Mouse (Mus musculus) large intestine, adult 2 months (tissue): Measurements from ENCODE around the gene Tns3. TPM values are rescaled to one million over a fixed set of nuclear protein-coding genes. Genes with fewer than 3 reads are reported as not detected.

Experiments used
- DNase-seq: peaks from one replicate; pipeline ENCODE4 v3.0.0-alpha.2; 2012; ENCODE audit warnings: low read depth, low spot score
- WGBS: fragments of 180-500 bp; shearing (Covaris S2); methylation state at CpG from one replicate; pipeline ENCODE4 v1.1.7; 2018; 5-methylcytosine and 5-hydroxymethylcytosine counted together
- polyA plus RNA-seq: library from polyadenylated mRNA; depleted of rRNA; stranded (reverse); fragments of >200 nt; gene quantifications from 2 replicates; pipeline ENCODE4 v1.2.3, GENCODE M21; 2012; rRNA removed

The Tns3 gene
- polyA plus RNA-seq: 15.1 and 26.4 TPM in 2 replicates

- WGBS: under 1% methylated on average over 30 of the region's 37 CpGs
- DNase-seq: no peak
Measured at GRCm38 (mm10) chr11:8664393-8664743, at the start of gene Tns3. TSS of gene Tns3 (minus strand) at chr11:8664535.

- WGBS: 60% methylated on average over 8 of the region's 8 CpGs
- no peak for DNase-seq
Measured at GRCm38 (mm10) chr11:8706246-8707041, 42.1 kb upstream of the Tns3 start.

DNA sequence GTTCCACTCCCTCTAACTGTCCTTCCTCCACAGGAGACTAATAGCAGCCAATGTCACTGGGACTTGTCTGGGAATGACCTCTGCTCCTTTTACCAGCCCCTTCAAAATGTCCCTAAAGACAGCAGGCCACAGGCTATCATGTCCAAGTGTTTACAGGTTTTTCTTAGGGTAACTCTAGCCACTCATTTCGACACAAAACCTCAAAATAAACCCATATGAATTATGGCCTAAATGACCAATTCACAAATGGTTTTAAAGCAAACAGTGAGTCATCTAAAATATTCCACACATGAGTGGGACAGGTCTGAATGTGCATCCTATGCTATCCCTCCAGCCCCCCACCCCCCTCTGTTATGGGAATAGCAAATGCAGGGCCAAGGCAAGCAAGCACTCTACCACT is 40.8 kb upstream of the Tns3 start:
- 76% methylated on average over 1 of the region's 1 CpGs for WGBS
- DNase-seq: no peak

- 84% methylated on average over 6 of the region's 6 CpGs for WGBS
- no peak for DNase-seq
Measured at GRCm38 (mm10) chr11:8703876-8704275, 39.5 kb upstream of the Tns3 start.

GRCm38 (mm10) chr11:8702532-8702886 is 38.2 kb upstream of the Tns3 start:
- DNase-seq: no peak
- WGBS: 88% methylated on average over 2 of the region's 2 CpGs

- DNase-seq: no peak
- 71% methylated on average over 10 of the region's 10 CpGs for WGBS
Measured at GRCm38 (mm10) chr11:8701845-8702531, 37.7 kb upstream of the Tns3 start.

GRCm38 (mm10) chr11:8701400-8701799 is 37.1 kb upstream of the Tns3 start:
- DNase-seq: no peak
- WGBS: 62% methylated on average over 3 of the region's 3 CpGs

DNA sequence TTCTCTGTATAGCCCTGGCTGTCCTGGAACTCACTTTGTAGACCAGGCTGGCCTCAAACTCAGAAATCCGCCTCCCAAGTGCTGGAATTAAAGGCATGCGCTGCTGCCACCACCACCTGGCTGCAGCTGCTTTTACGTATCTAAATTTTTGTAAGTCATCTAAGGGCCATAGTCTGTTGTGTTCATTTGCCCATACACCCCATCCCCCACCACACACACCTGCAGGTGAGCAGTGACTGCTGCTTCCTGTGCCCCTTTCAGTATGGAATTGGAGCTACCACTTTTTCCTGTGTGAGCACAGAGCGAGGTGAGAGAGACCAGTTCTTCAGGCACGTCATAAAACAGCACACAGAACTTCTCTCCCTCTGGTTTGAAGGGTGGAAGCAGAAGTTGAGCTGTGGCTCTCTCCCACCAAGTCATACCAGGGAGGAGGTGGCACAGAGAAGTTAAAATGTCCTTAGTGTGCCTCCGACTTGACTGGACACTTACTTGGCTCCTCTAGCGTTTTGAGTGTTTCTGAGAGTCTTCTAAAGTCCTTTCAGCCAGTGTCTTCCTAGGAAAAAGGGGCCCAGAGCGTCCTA is 36.4 kb upstream of the Tns3 start:
- DNase-seq: no peak
- WGBS: 68% methylated on average over 8 of the region's 8 CpGs

GRCm38 (mm10) chr11:8699777-8700176 is 35.4 kb upstream of the Tns3 start:
- DNase-seq: no peak

DNA sequence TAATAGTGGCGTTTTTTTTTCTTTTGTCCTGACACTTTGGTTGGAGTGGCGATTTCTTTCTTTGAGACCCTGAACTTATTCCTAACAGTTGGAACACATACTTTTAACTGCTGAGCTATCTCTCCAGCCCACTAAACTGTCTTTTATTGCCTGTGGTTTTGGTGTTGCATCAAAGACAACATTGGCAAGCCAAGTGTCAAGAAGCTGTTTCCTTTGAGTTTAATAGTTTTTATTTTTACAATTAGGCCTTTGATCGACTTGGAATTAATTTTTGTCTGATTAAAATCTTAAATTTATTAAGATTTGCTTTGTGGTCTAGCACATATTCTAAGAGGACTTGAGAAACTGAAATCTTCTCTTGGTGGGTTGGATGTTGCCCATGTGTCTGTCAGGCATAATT is 33.3 kb upstream of the Tns3 start:
- 82% methylated on average over 3 of the region's 3 CpGs for WGBS
- no peak for DNase-seq

More at GRCm38 (mm10) chr11:8699777-8700176, 35.4 kb upstream of the Tns3 start:
- 85% methylated on average over 5 of the region's 5 CpGs for WGBS

GRCm38 (mm10) chr11:8694096-8694495 is 29.8 kb upstream of the Tns3 start:
- WGBS: 91% methylated on average over 5 of the region's 5 CpGs
- DNase-seq: no peak

DNA sequence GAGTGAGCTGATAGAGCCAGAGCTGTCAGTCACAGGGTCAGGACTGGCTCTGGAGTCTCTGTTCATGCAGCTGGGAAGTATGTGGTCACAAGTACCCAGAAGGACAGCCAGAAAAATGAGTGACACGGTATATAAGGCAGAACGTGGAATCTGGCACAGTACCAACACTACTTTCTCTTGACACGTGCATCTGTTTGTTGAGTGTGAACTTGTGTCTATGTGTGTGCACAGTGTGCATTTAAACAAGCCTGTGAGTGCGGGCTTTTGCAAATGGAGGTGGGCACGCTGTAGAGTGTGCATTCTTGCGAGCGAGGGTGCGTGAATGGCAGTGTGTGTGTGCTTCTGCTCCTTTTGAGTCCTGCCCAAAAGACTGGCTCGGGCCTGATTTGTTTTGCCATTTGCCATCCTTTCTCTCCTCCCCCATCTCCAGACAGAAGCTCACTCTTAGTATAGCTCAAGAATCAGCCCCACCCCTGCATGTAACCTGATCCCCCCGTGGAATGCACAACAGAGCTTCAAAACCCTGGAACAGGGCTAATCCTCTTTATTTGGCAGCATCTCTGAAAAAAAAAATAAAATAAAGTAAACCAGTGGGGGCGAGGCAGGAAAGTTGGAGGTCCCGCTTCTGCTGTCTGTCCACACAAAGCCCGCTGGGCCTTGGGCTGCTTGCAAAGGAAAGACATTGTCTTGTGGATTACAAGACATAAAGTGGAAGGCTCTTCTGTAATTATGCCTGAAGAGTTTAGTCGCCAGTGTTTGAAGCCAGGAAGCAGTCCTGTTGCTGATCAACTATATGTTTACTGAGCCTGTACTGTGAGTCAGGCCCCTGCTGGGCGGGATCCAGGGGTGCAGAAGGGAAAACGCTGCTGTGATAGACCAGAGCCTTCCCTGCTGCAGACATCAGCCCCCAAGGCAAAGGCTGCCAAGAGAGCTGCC is 28.5 kb upstream of the Tns3 start:
- no peak for DNase-seq
- 32% methylated on average over 16 of the region's 16 CpGs for WGBS

GRCm38 (mm10) chr11:8692162-8692535 is 27.8 kb upstream of the Tns3 start:
- no peak for DNase-seq
- WGBS: 38% methylated on average over 6 of the region's 6 CpGs

DNA sequence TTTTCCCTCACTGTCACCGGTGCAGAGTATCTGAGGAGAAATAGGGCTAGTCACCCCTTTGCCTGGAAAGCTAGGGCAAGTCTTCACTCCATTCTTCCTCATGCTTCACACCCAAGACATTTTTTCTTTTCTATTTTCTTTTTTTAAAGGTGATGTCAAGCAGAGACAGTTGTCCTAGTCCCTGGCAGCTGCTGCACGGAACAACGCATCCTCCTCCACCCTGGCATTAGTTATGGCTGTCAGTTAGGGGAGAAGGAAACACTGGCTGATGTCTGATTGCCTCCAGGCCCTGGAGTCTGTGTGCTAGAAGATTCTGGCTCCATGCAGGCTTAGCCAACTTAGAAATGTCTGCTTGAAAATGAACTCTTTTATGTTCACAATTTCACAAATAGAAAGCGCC is 27.3 kb upstream of the Tns3 start:
- 84% methylated on average over 4 of the region's 4 CpGs for WGBS
- DNase-seq: no peak

- no peak for DNase-seq
- WGBS: 93% methylated on average over 4 of the region's 4 CpGs
Measured at GRCm38 (mm10) chr11:8690633-8691032, 26.3 kb upstream of the Tns3 start.

- WGBS: 75% methylated on average over 7 of the region's 7 CpGs
Measured at GRCm38 (mm10) chr11:8689515-8689914, 25.2 kb upstream of the Tns3 start.

DNA sequence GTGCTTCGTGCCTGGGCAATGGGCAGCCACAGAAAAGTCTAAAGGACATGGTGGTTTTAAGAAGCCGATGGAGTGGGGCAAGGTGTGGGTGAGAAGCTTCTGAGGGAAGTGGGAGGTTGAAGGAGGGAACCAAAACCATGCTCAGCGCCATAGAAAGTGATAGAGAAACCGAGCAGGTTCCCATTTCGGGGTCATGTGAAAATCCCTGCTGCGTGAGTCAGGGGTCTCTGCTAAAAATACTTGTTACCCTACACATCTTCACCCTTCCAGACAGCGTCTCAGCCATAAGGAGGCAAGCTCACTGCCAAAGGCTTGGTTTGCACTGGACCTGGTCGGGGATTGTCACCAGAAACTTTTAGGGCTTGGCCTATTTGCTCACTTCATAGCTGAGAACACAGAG is 24.6 kb upstream of the Tns3 start:
- DNase-seq: no peak
- 78% methylated on average over 8 of the region's 8 CpGs for WGBS

More at GRCm38 (mm10) chr11:8689515-8689914, 25.2 kb upstream of the Tns3 start:
- no peak for DNase-seq

DNA sequence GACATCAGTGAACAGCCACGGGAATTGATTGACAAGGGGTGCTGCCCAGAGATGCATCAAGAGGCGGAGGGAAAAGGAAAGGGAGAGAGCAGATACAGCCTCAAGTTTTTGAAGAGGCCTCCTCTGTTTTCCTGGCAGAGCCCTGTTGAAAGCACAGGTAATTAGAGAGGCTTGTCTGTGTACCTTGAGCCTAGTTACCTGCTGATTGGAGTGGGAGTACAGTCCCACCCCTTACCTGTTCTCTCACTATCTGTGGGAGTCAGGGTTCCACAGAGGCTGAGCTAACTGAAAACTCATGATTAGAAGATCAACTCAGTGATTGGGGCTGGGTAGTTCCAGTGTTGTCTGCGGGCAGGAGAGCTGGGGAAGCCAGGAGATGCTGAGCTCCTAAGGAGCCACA is 22.2 kb upstream of the Tns3 start:
- 65% methylated on average over 3 of the region's 3 CpGs for WGBS
- DNase-seq: no peak

- 88% methylated on average over 1 of the region's 1 CpGs for WGBS
Measured at GRCm38 (mm10) chr11:8686061-8686460, 21.7 kb upstream of the Tns3 start.

GRCm38 (mm10) chr11:8685195-8685594 is 20.9 kb upstream of the Tns3 start:
- no peak for DNase-seq
- WGBS: 48% methylated on average over 3 of the region's 3 CpGs

More at GRCm38 (mm10) chr11:8686061-8686460, 21.7 kb upstream of the Tns3 start:
- DNase-seq: no peak
